Mouse (Mus musculus) left cerebral cortex, adult 2 months (tissue): ENCODE data around the gene Fam219b. TPM values are rescaled to one million over a fixed set of nuclear protein-coding genes. Genes with fewer than 3 reads are reported as not detected.

ENCODE experiments used
- DNase-seq, 2 experiments: peaks; one replicate each; pipeline ENCODE4 v3.0.0; 2021 to 2022; ENCODE audit warnings: low spot score in 2 of 2, mixed read lengths in 1 of 2; ENCODE audit errors: extremely low spot score in 1 of 2
- H3K27ac ChIP-seq: fragments of 200-600 bp; 2 replicates; pipeline ENCODE4 v1.8.1; 2022
- H3K4me3 ChIP-seq: fragments of 200-600 bp; 2 replicates; pipeline ENCODE4 v1.8.1; 2022
- CTCF ChIP-seq: fragments of 200-600 bp; IDR thresholded peaks from 2 replicates; pipeline ENCODE4 v1.8.1; 2022; ENCODE audit warnings: antibody characterized with exemption, mild to moderate bottlenecking, moderate library complexity
- intact Hi-C: fragments of 180-260 bp; cut with DNase I; formaldehyde crosslinking; loops from one replicate; pipeline ENCODE4 v1.15.1; 2025
- long read RNA-seq, 2 experiments: library from polyadenylated mRNA; stranded (forward); transcript quantifications; one replicate each; pipeline ENCODE4 v2.0.0; 2021; ENCODE audit warnings: borderline mapping rate in 2 of 2
- total RNA-seq, 2 experiments: library from RNA; stranded (reverse); gene quantifications; 2 replicates each; pipeline ENCODE4 v1.2.3; 2021

The Fam219b gene
- total RNA-seq, result 10 to 100 TPM; 18.1 to 21.6 TPM
- long read RNA-seq, experiment 1, transcript Fam219b-202 (5 exons, 3,017 nt), result major isoform, 7 of 19 reads
- long read RNA-seq, experiment 1, partial matches to known transcripts, result 2 of 19 reads
- long read RNA-seq, experiment 1, other reads (novel, unspliced or antisense), result 6 of 19 reads
- long read RNA-seq, experiment 2, transcript Fam219b-202 (5 exons, 3,017 nt), result major isoform, 6 of 12 reads
- long read RNA-seq, experiment 2, partial matches to known transcripts, result 0 of 12 reads
- long read RNA-seq, experiment 2, other reads (novel, unspliced or antisense), result 3 of 12 reads

GRCm38 (mm10) chr9:57537044-57537727, at the start of gene Fam219b:
Gene Fam219b (plus strand): TSS chr9:57537528.
- H3K27ac ChIP-seq, result peak within 1 kb of the TSS; percentile 84
- DNase-seq, result peak; percentile 89 to 93
- intact Hi-C loops, result no loop called here
- H3K4me3 ChIP-seq, result peak within 1 kb of the TSS; percentile 91
- TF ChIP-seq CTCF, result no peak

GRCm38 (mm10) chr9:57487807-57488206, 49.5 kb upstream of the Fam219b start:
- Histone ChIP-seq H3K4me3 (no peak overlapping the region), H3K27ac (no peak overlapping the region)
- intact Hi-C loops, result loop anchor here (2.0 kb wide), 1 partner anchor 15 kb away; no protein-coding TSS in a partner anchor
- DNase-seq, result no peak
- TF ChIP-seq CTCF, result no peak

GRCm38 (mm10) chr9:57493532-57493931, 43.8 kb upstream of the Fam219b start:
- Histone ChIP-seq H3K4me3 (no peak overlapping the region), H3K27ac (no peak overlapping the region)
- no peak for DNase-seq
- TF ChIP-seq CTCF, result no peak
- intact Hi-C loops, result no loop called here

GRCm38 (mm10) chr9:57494970-57495369, 42.4 kb upstream of the Fam219b start:
- intact Hi-C loops, result no loop called here
- DNase-seq, result no peak
- no peak overlapping the region for H3K4me3 ChIP-seq
- no peak overlapping the region for H3K27ac ChIP-seq
- no peak for TF ChIP-seq CTCF

DNA sequence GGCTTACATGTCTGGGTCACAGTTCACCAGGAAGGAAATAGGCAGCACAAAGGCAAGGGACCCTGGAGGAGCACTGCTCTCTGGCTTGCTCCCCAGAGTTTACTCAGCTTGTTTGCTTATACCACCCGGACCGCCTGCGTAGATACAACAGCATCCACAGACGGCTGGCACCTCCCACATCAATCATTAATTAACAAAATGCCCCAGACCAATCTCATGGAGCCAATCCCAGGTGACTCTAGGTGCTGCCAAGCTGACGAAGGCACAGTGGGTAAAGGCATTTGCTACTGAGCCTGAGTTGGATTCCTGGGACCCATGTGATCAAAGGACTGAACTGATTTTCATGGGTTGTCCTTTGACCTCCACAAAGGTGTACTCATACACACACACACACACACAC, 40.1 kb upstream of the Fam219b start:
- Histone ChIP-seq H3K27ac (no peak overlapping the region), H3K4me3 (no peak overlapping the region)
- no peak for DNase-seq
- no peak for TF ChIP-seq CTCF
- intact Hi-C loops, result no loop called here

- Histone ChIP-seq H3K27ac (no peak overlapping the region), H3K4me3 (no peak overlapping the region)
- TF ChIP-seq CTCF, result no peak
- intact Hi-C loops, result no loop called here
- no peak for DNase-seq
Measured at GRCm38 (mm10) chr9:57498536-57498935, 38.8 kb upstream of the Fam219b start.

DNA sequence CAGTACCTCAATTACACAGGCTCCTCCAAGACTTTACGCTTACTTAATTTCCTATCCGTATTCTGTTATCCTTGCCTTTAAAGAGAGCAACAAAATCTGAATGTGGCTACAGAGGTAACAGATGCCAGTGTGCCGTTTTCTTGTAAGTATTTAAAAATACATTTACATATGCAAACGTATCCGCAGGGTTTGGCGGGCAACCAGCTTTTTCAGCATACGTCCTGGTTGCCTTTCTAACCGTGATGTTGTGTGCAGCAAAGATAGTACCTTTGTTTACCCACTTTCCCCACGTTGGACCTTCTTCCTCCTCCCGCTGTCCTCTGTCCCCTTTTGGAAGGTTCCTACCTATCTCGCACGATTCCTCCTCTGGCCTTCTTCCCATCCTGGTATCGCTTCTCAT, 35.9 kb upstream of the Fam219b start:
- peak in 1 of 2 experiments; percentile 46 for DNase-seq
- TF ChIP-seq CTCF, result no peak
- intact Hi-C loops, result no loop called here
- H3K4me3 ChIP-seq, result peak overlapping the region; percentile 57
- peak overlapping the region; percentile 75 for H3K27ac ChIP-seq

- Histone ChIP-seq H3K27ac (peak overlapping the region; percentile 75), H3K4me3 (peak overlapping the region; percentile 57)
- DNase-seq, result peak; percentile 47 to 64
- intact Hi-C loops, result loop anchor here (2.0 kb wide), 2 partner anchors 15 to 33 kb away; partner anchors contain the start of gene Scamp5
- TF ChIP-seq CTCF, result no peak
Measured at GRCm38 (mm10) chr9:57501861-57502260, 35.5 kb upstream of the Fam219b start.

- no peak for TF ChIP-seq CTCF
- intact Hi-C loops, result loop anchor here (2.0 kb wide), 2 partner anchors 16 to 34 kb away; partner anchors contain the start of gene Scamp5
- peak in 1 of 2 experiments; percentile 38 for DNase-seq
- peak overlapping the region; percentile 57 for H3K4me3 ChIP-seq
- H3K27ac ChIP-seq, result peak overlapping the region; percentile 69
Measured at GRCm38 (mm10) chr9:57502911-57503621, 34.3 kb upstream of the Fam219b start.

DNA sequence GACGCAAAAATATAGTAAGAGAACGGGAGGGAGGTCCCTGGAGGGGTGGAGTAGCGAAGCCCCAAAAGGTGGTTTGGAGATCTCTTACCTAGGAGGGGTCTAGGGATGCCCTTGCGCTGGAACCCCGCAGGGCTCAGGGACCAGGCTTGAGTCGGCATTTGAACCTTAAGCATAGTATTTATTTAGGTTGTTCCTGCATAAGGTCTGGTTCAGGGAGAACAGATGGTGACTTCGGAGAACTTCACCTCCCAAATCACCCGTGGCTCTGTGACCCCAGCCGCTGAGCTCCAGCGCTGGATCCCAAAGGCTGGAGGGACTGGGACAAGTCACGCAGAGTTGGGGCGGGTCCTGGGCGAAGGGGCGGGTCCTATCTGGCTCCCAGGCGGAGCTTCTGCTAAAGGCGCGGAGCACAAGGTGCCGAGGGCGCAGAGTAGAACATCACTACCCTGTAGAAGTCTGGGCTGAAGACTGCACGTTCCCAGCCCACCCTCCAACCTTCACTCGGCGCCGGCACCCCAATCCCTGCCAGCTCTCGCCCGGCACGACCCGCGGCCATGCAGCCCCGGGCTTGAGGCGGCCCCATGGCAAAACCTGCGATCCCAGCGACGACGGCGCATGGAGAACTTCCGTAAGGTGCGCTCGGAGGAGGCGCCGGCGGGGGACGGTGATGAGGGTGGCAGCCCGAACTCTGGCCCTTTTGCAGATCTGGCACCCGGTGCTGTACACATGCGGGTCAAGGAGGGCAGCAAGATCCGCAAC, 33.5 kb upstream of the Fam219b start, which contains the start of gene Rpp25:
TSS of gene Rpp25 (plus strand) at position 405 of the 759 bp plus-strand sequence.
- intact Hi-C loops, result loop anchor here (2.0 kb wide), 3 partner anchors 17 to 35 kb away; partner anchors contain the start of genes Cox5a and Scamp5

GRCm38 (mm10) chr9:57504381-57504700, 33.0 kb upstream of the Fam219b start:
- intact Hi-C loops, result loop anchor here (2.0 kb wide), 1 partner anchor 16 kb away; the partner anchor contains the start of gene Cox5a
- peak; percentile 37 for TF ChIP-seq CTCF
- H3K27ac ChIP-seq, result peak overlapping the region; percentile 69; the same call in 1 of the 2 replicates
- peak; percentile 58 to 63 for DNase-seq
- H3K4me3 ChIP-seq, result peak overlapping the region; percentile 57

More for the DNA sequence above, 33.5 kb upstream of the Fam219b start, which contains the start of gene Rpp25:
- DNase-seq, result peak; percentile 54 to 70
- Histone ChIP-seq H3K27ac (peak within 1 kb of the TSS; percentile 69), H3K4me3 (peak within 1 kb of the TSS; percentile 57)
- TF ChIP-seq CTCF, result no peak
